Comparison of ENCODE assay signal across 8 mouse cellular contexts in genomic region chr3:96596855-96597254, GRCm38 (mm10). TPM values are rescaled to one million over a fixed set of nuclear protein-coding genes. Genes with fewer than 3 reads are reported as not detected.
DNase-seq lines count a peak whose midpoint lies in the region; ATAC-seq and TF ChIP-seq lines count a peak whose summit lies in the region.

No protein-coding gene starts in this region.

- no peak for TF ChIP-seq POLR2A in olfactory bulb, adult 2 months (IDR thresholded peaks at IDR 0.05; ENCODE audit: insufficient read depth, low read depth, low read length)

- H3K27me3 ChIP-seq in lung, embryonic 14.5 days (ENCODE audit: insufficient read depth, low read length), result peaks cover 34% of the 10 kb centered on the region
- peaks cover 13% of the 10 kb centered on the region for H3K27me3 ChIP-seq in embryonic facial prominence, embryonic 11.5 days (ENCODE audit: control insufficient read depth, insufficient read depth, low read length)
- peaks cover 20% of the 10 kb centered on the region for H3K27me3 ChIP-seq in intestine, embryonic 16.5 days (replicated peaks; ENCODE audit: control insufficient read depth, insufficient read depth, low read length)

- peak overlapping the region; percentile 50 for H3K4me3 ChIP-seq in lung, embryonic 14.5 days (ENCODE audit: low read depth, low read length)
- H3K4me3 ChIP-seq in embryonic facial prominence, embryonic 11.5 days (ENCODE audit: low read depth, low read length), result peak overlapping the region; percentile 40
- H3K4me3 ChIP-seq in intestine, embryonic 16.5 days (ENCODE audit: low read length), result peak overlapping the region; percentile 56
- H3K4me3 ChIP-seq in olfactory bulb, adult 2 months (ENCODE audit: insufficient read depth, low read depth, low read length), result peak overlapping the region; percentile 56

- H3K9me3 ChIP-seq in lung, embryonic 14.5 days (ENCODE audit: low read depth, low read length), result no peaks in the 10 kb centered on the region
- H3K9me3 ChIP-seq in embryonic facial prominence, embryonic 11.5 days (replicated peaks; ENCODE audit: control insufficient read depth, low read length), result no peaks in the 10 kb centered on the region
- no peaks in the 10 kb centered on the region for H3K9me3 ChIP-seq in intestine, embryonic 16.5 days (ENCODE audit: control insufficient read depth, low read length)

- H3K9ac ChIP-seq in lung, embryonic 14.5 days, result peak overlapping the region; percentile 65
- H3K9ac ChIP-seq in embryonic facial prominence, embryonic 11.5 days (replicated peaks; ENCODE audit: low read length), result peak overlapping the region; percentile 38
- H3K9ac ChIP-seq in intestine, embryonic 16.5 days (ENCODE audit: low read depth, low read length), result peak overlapping the region; percentile 72

- H3K27ac ChIP-seq in lung, embryonic 14.5 days (ENCODE audit: low read depth), result no peak overlapping the region
- no peak overlapping the region for H3K27ac ChIP-seq in embryonic facial prominence, embryonic 11.5 days (replicated peaks; ENCODE audit: low read depth, low read length)
- no peak overlapping the region for H3K27ac ChIP-seq in intestine, embryonic 16.5 days (ENCODE audit: low read length)
- H3K27ac ChIP-seq in olfactory bulb, adult 2 months (ENCODE audit: insufficient read depth, low read depth, low read length), result peak overlapping the region; percentile 91

- TF ChIP-seq CTCF in lung, embryonic 14.5 days (IDR thresholded peaks at IDR 0.05; ENCODE audit: low read depth), result no peak
- TF ChIP-seq CTCF in olfactory bulb, adult 2 months (IDR thresholded peaks at IDR 0.05; ENCODE audit: insufficient read depth, low read depth, low read length), result no peak

- H3K4me2 ChIP-seq in lung, embryonic 14.5 days, result peak overlapping the region; percentile 97
- H3K4me2 ChIP-seq in embryonic facial prominence, embryonic 11.5 days (ENCODE audit: low read depth, low read length), result peak overlapping the region; percentile 98
- peak overlapping the region; percentile 90 for H3K4me2 ChIP-seq in intestine, embryonic 16.5 days (ENCODE audit: low read depth, low read length)

- no peaks in the 10 kb centered on the region for H3K36me3 ChIP-seq in lung, embryonic 14.5 days (ENCODE audit: insufficient read depth)
- H3K36me3 ChIP-seq in embryonic facial prominence, embryonic 11.5 days (replicated peaks; ENCODE audit: control insufficient read depth, insufficient read depth, low read depth, low read length), result no peaks in the 10 kb centered on the region
- no peaks in the 10 kb centered on the region for H3K36me3 ChIP-seq in intestine, embryonic 16.5 days (ENCODE audit: control insufficient read depth, insufficient read depth, low read length)

- no peak for DNase-seq in lung, embryonic 14.5 days
- no peak for DNase-seq in lung, postnatal 14 days
- DNase-seq in embryonic facial prominence, embryonic 11.5 days (ENCODE audit: low spot score), result no peak
- DNase-seq in gastrocnemius, adult 8-10 months (ENCODE audit: low spot score in 2 of 2), result no peak
- DNase-seq in lung, postnatal 10 days, result no peak

- ATAC-seq in lung, embryonic 14.5 days (ENCODE audit: insufficient read depth), result no peak
- ATAC-seq in embryonic facial prominence, embryonic 11.5 days (replicated peaks; ENCODE audit: insufficient number of reproducible peaks, low FRiP score, low TSS enrichment, low read depth), result no peak
- ATAC-seq in intestine, embryonic 16.5 days, result no peak
- no peak for ATAC-seq in monocyte, adult 5-6 weeks (replicated peaks; ENCODE audit: insufficient number of reproducible peaks, low FRiP score, low TSS enrichment, poor library complexity, severe bottlenecking)

- peaks cover 8% of the 10 kb centered on the region; the same call in 1 of the 2 replicates for H3K4me1 ChIP-seq in lung, embryonic 14.5 days (ENCODE audit: insufficient read depth)
- H3K4me1 ChIP-seq in embryonic facial prominence, embryonic 11.5 days (ENCODE audit: control insufficient read depth, insufficient read depth, low read length), result peaks cover 6% of the 10 kb centered on the region
- H3K4me1 ChIP-seq in intestine, embryonic 16.5 days (ENCODE audit: control insufficient read depth, insufficient read depth, low read length), result peaks cover 27% of the 10 kb centered on the region
- H3K4me1 ChIP-seq in olfactory bulb, adult 2 months (ENCODE audit: control insufficient read depth, insufficient read depth, low read length), result peaks cover 25% of the 10 kb centered on the region

- WGBS in lung, embryonic 14.5 days, result under 1% methylated on average over 11 of the region's 12 CpGs
- WGBS in embryonic facial prominence, embryonic 11.5 days, result 3% methylated on average over 10 of the region's 12 CpGs
- WGBS in intestine, embryonic 16.5 days, result under 1% methylated on average over 12 of the region's 12 CpGs
- WGBS in olfactory bulb, adult 2 months, result 3% methylated on average over 12 of the region's 12 CpGs

RNA-seq across cellular contexts. Expression of gene Ankrd34a, which starts 0.4 kb away (rescaled TPM):
- 2.0 and 2.5 TPM in 2 replicates for polyA plus RNA-seq in lung, embryonic 14.5 days (2014; fragmentation: Nextera tagmentation; extraction: Ambion mirVana)
- polyA plus RNA-seq in embryonic facial prominence, embryonic 11.5 days (2014; fragmentation: Nextera tagmentation; extraction: Ambion mirVana), result 0.90 and 1.1 TPM in 2 replicates
- polyA plus RNA-seq in intestine, embryonic 16.5 days (2015; fragmentation: Nextera tagmentation; extraction: Ambion mirVana), result 2.0 and 2.1 TPM in 2 replicates
- polyA plus RNA-seq in olfactory bulb, adult 2 months (2012; ENCODE audit: insufficient read depth, insufficient read length, low replicate concordance, missing spikeins), result not detected in 2 replicates
- 1 to 10 TPM in 2 of 4 experiments, under 1 TPM in 2; 0.64 to 1.6 (median 1.1) TPM for total RNA-seq in gastrocnemius, adult 8-10 months (2022)
- not detected in 3 replicates for total RNA-seq in monocyte, adult 5-6 weeks (2017)

RNA-seq across cellular contexts. Expression of gene Polr3gl, which starts 2.9 kb away (rescaled TPM):
- 17.8 and 22.9 TPM in 2 replicates for polyA plus RNA-seq in lung, embryonic 14.5 days (2014; fragmentation: Nextera tagmentation; extraction: Ambion mirVana)
- polyA plus RNA-seq in embryonic facial prominence, embryonic 11.5 days (2014; fragmentation: Nextera tagmentation; extraction: Ambion mirVana), result 13.2 and 14.2 TPM in 2 replicates
- polyA plus RNA-seq in intestine, embryonic 16.5 days (2015; fragmentation: Nextera tagmentation; extraction: Ambion mirVana), result 23.1 and 24.4 TPM in 2 replicates
- polyA plus RNA-seq in olfactory bulb, adult 2 months (2012; ENCODE audit: insufficient read depth, insufficient read length, low replicate concordance, missing spikeins), result not detected in 2 replicates
- total RNA-seq in gastrocnemius, adult 8-10 months (2022), result 10 to 100 TPM; 39.8 to 59.8 (median 51.8) TPM
- total RNA-seq in monocyte, adult 5-6 weeks (2017), result 75.3 to 86.8 TPM (median 84.0 TPM) in 3 replicates

RNA-seq across cellular contexts. Expression of gene Lix1l, which starts 4.1 kb away (rescaled TPM):
- polyA plus RNA-seq in lung, embryonic 14.5 days (2014; fragmentation: Nextera tagmentation; extraction: Ambion mirVana), result 7.9 and 8.3 TPM in 2 replicates
- 6.5 and 7.0 TPM in 2 replicates for polyA plus RNA-seq in embryonic facial prominence, embryonic 11.5 days (2014; fragmentation: Nextera tagmentation; extraction: Ambion mirVana)
- 4.8 TPM in 2 replicates for polyA plus RNA-seq in intestine, embryonic 16.5 days (2015; fragmentation: Nextera tagmentation; extraction: Ambion mirVana)
- polyA plus RNA-seq in olfactory bulb, adult 2 months (2012; ENCODE audit: insufficient read depth, insufficient read length, low replicate concordance, missing spikeins), result not detected in 2 replicates
- total RNA-seq in gastrocnemius, adult 8-10 months (2022), result 1 to 10 TPM; 3.5 to 6.8 (median 4.4) TPM
- 0.68 to 0.95 TPM in 2 of 3 replicates, not detected in the other for total RNA-seq in monocyte, adult 5-6 weeks (2017)

RNA-seq across cellular contexts. Expression of gene Gm16253, which starts 20.1 kb away (rescaled TPM):
- 0.89 and 1.2 TPM in 2 replicates for polyA plus RNA-seq in lung, embryonic 14.5 days (2014; fragmentation: Nextera tagmentation; extraction: Ambion mirVana)
- polyA plus RNA-seq in embryonic facial prominence, embryonic 11.5 days (2014; fragmentation: Nextera tagmentation; extraction: Ambion mirVana), result not detected in 2 replicates
- 0.45 and 0.97 TPM in 2 replicates for polyA plus RNA-seq in intestine, embryonic 16.5 days (2015; fragmentation: Nextera tagmentation; extraction: Ambion mirVana)
- not detected in 2 replicates for polyA plus RNA-seq in olfactory bulb, adult 2 months (2012; ENCODE audit: insufficient read depth, insufficient read length, low replicate concordance, missing spikeins)
- total RNA-seq in gastrocnemius, adult 8-10 months (2022), result 1 to 10 TPM in 3 of 4 experiments, not detected in 1; 1.2 to 1.5 (median 1.2) TPM
- not detected in 3 replicates for total RNA-seq in monocyte, adult 5-6 weeks (2017)

RNA-seq across cellular contexts. Expression of gene Rbm8a, which starts 32.9 kb away (rescaled TPM):
- 163 TPM in 2 replicates for polyA plus RNA-seq in lung, embryonic 14.5 days (2014; fragmentation: Nextera tagmentation; extraction: Ambion mirVana)
- polyA plus RNA-seq in embryonic facial prominence, embryonic 11.5 days (2014; fragmentation: Nextera tagmentation; extraction: Ambion mirVana), result 195 and 196 TPM in 2 replicates
- 100 and 103 TPM in 2 replicates for polyA plus RNA-seq in intestine, embryonic 16.5 days (2015; fragmentation: Nextera tagmentation; extraction: Ambion mirVana)
- not detected in 2 replicates for polyA plus RNA-seq in olfactory bulb, adult 2 months (2012; ENCODE audit: insufficient read depth, insufficient read length, low replicate concordance, missing spikeins)
- 10 to 100 TPM; 17.0 to 25.1 (median 22.7) TPM for total RNA-seq in gastrocnemius, adult 8-10 months (2022)
- 41.2 to 53.1 TPM (median 49.7 TPM) in 3 replicates for total RNA-seq in monocyte, adult 5-6 weeks (2017)

Comparison
In these comparisons a context has a peak if more than half of its experiments do, and no peak if none do; other contexts are left out.
1. RNA of gene Polr3gl, which starts 2.9 kb away (polyA plus RNA-seq): 23.1 to 24.4 TPM in intestine, embryonic 16.5 days, 17.8 to 22.9 TPM in lung, embryonic 14.5 days and 13.2 to 14.2 TPM in embryonic facial prominence, embryonic 11.5 days; not detected in olfactory bulb, adult 2 months; every median in the first group is over 10 times any median in the second.
2. Peak in every context shown above with its lines, with median percentiles within 50 percentile points of each other: H3K4me2 ChIP-seq, H3K4me3 ChIP-seq and H3K9ac ChIP-seq.